Mouse (Mus musculus) stomach, postnatal 0 days (tissue): ENCODE measurements around the gene Atrip. TPM values are rescaled to one million over a fixed set of nuclear protein-coding genes. Genes with fewer than 3 reads are reported as not detected.

ENCODE experiments used
- ATAC-seq: fragments of 200-750 bp; cut with Nextera tagmentation; 2 replicates; pipeline ENCODE4 v1.8.0; 2017; ENCODE audit not compliant: low FRiP score, low TSS enrichment
- DNase-seq: peaks from one replicate; pipeline ENCODE4 v3.0.0-alpha.2; 2016; ENCODE audit warnings: low spot score
- H3K27ac ChIP-seq: fragments of 300-500 bp; sonication (generic); replicated peaks from 2 replicates; pipeline ENCODE4 v1.5.1; 2014; ENCODE audit warnings: mild to moderate bottlenecking, control low read depth
- H3K27me3 ChIP-seq: fragments of 300-500 bp; sonication (generic); 2 replicates; pipeline ENCODE4 v1.6.1; 2014; ENCODE audit warnings: low read length; ENCODE audit not compliant: control insufficient read depth, insufficient read depth
- H3K36me3 ChIP-seq: fragments of 300-500 bp; sonication (generic); 2 replicates; pipeline ENCODE4 v1.6.1; 2014; ENCODE audit warnings: low read length, mixed read lengths; ENCODE audit not compliant: control insufficient read depth, insufficient read depth
- H3K4me1 ChIP-seq: fragments of 300-500 bp; sonication (generic); replicated peaks from 2 replicates; pipeline ENCODE4 v1.6.1; 2014; ENCODE audit warnings: antibody characterized with exemption; ENCODE audit not compliant: control insufficient read depth, insufficient read depth
- H3K4me2 ChIP-seq: fragments of 300-500 bp; sonication (generic); replicated peaks from 2 replicates; pipeline ENCODE4 v1.6.1; 2014; ENCODE audit warnings: low read depth, mild to moderate bottlenecking, control low read depth, moderate library complexity
- H3K4me3 ChIP-seq: fragments of 300-500 bp; sonication (generic); 2 replicates; pipeline ENCODE4 v1.5.1; 2014; ENCODE audit warnings: low read depth, low read length, control low read depth
- H3K9ac ChIP-seq: fragments of 300-500 bp; sonication (generic); 2 replicates; pipeline ENCODE4 v1.6.1; 2014; ENCODE audit warnings: mild to moderate bottlenecking, low read length, control low read depth, mixed read lengths
- H3K9me3 ChIP-seq: fragments of 300-500 bp; sonication (generic); 2 replicates; pipeline ENCODE4 v1.6.1; 2016; ENCODE audit warnings: low read length; ENCODE audit not compliant: control insufficient read depth
- CTCF ChIP-seq: IDR thresholded peaks from 2 replicates; pipeline ENCODE4 v1.5.1; 2016; ENCODE audit warnings: antibody characterized with exemption, low read depth, mild to moderate bottlenecking, moderate library complexity
- EP300 ChIP-seq: optimal IDR thresholded peaks from 2 replicates; pipeline ENCODE3; 2016; ENCODE audit warnings: antibody characterized with exemption
- WGBS: fragments of 180-500 bp; shearing (Covaris S2); extraction: QIAGEN DNeasy Blood & Tissue Kit; methylation state at CpG from one replicate; pipeline ENCODE4 v1.1.7; 2014; 5-methylcytosine and 5-hydroxymethylcytosine counted together
- polyA plus RNA-seq: library from polyadenylated mRNA; unstranded; fragments of >200 nt; fragmentation: Nextera tagmentation; extraction: Ambion mirVana; gene quantifications from 2 replicates; pipeline ENCODE4 v1.2.1, GENCODE M21; 2015

Gene Atrip
- polyA plus RNA-seq, 1 experiment from 2014 or later = 11.3 TPM

DNA sequence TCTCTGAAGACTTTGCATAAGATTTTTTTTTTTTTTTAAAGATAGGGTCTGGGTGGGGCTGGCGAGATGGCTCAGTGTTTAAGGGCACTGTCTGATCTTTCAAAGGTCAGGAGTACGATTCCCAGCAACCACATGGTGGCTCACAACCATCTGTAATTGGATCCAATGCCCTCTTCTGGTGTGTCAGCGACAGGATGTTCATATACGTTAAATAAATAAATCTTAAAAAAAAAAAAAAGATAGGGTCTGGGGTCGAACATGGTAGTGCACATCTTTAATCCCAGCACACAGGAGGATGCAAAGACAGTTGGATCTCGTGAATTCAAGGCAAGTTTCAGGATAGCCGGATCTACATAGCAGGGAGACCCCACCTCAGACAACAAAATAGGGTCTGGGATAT lies 24.6 kb downstream of the Atrip start:
- no peaks in the 10 kb centered on the region for H3K9me3 ChIP-seq
- no peak overlapping the region for H3K4me3 ChIP-seq
- DNase-seq (no peak), ATAC-seq (no peak)
- no peak overlapping the region for H3K27ac ChIP-seq
- no peaks in the 10 kb centered on the region for H3K27me3 ChIP-seq
- no peaks in the 10 kb centered on the region for H3K4me1 ChIP-seq
- H3K4me2 ChIP-seq = no peak overlapping the region
- H3K36me3 ChIP-seq = peaks cover 4% of the 10 kb centered on the region; the same call in 1 of the 2 replicates
- TF ChIP-seq CTCF = no peak
- TF ChIP-seq EP300 = no peak
- no peak overlapping the region for H3K9ac ChIP-seq
- WGBS = 74% methylated on average over 7 of the region's 7 CpGs

DNA sequence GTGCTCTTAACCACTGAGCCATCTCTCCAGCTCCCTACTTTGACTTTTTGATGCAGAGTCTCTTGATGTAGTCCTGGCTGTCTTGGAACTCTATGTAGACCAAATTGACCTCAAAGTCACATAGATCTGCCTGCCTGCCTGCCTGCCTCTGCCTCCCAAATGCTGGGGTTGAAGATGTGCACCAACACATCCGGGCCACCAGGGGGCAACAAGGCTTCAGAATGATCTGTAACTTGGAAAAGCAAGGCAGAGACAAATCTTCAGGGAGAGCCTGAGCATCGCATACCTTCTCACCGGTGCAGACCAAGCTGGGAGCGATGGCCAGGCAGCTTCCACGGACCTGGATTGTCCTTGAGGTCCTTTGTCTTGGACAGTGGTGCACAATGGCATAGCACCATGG lies 27.6 kb downstream of the Atrip start:
- TF ChIP-seq EP300 (no peak), CTCF (peak; percentile 83)
- DNase-seq = peak; percentile 66
- H3K4me3 ChIP-seq = no peak overlapping the region
- H3K27ac ChIP-seq = no peak overlapping the region
- peak; percentile 38; the same call in 1 of the 2 replicates for ATAC-seq
- no peaks in the 10 kb centered on the region for H3K27me3 ChIP-seq
- H3K36me3 ChIP-seq = peaks cover 4% of the 10 kb centered on the region; the same call in 1 of the 2 replicates
- H3K9ac ChIP-seq = no peak overlapping the region
- no peaks in the 10 kb centered on the region for H3K4me1 ChIP-seq
- WGBS = 41% methylated on average over 5 of the region's 5 CpGs
- no peaks in the 10 kb centered on the region for H3K9me3 ChIP-seq
- H3K4me2 ChIP-seq = no peak overlapping the region

DNA sequence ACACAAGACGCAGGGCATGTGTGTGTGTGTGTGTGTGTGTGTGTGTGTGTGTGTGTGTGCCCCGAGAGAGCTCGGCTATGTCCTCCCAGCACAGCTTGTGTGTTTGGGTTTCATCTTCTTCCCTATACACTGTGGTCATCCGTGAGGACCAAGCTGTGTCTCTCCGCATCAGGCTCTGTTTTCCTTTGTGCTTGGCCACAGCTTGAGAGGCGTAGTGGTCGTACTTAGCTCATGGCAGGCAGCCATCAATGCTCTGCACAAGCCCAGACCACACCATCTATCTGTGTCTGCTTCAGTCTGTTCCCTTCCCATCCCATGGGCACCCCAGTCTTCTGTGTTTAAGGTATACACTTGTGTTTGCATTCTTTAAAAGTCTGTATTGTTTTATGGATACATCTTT lies 32.6 kb downstream of the Atrip start:
- 53% methylated on average over 7 of the region's 7 CpGs for WGBS
- no peak for TF ChIP-seq CTCF
- no peak for TF ChIP-seq EP300
- no peaks in the 10 kb centered on the region for H3K27me3 ChIP-seq
- DNase-seq (no peak), ATAC-seq (no peak)
- no peak overlapping the region for H3K4me3 ChIP-seq
- peak overlapping the region; percentile 31; the same call in 1 of the 2 replicates for H3K9ac ChIP-seq
- no peaks in the 10 kb centered on the region for H3K9me3 ChIP-seq
- peak overlapping the region; percentile 69; the same call in 1 of the 2 replicates for H3K27ac ChIP-seq
- H3K36me3 ChIP-seq = no peaks in the 10 kb centered on the region
- H3K4me2 ChIP-seq = peak overlapping the region; percentile 73; the same call in 1 of the 2 replicates
- no peaks in the 10 kb centered on the region for H3K4me1 ChIP-seq

DNA sequence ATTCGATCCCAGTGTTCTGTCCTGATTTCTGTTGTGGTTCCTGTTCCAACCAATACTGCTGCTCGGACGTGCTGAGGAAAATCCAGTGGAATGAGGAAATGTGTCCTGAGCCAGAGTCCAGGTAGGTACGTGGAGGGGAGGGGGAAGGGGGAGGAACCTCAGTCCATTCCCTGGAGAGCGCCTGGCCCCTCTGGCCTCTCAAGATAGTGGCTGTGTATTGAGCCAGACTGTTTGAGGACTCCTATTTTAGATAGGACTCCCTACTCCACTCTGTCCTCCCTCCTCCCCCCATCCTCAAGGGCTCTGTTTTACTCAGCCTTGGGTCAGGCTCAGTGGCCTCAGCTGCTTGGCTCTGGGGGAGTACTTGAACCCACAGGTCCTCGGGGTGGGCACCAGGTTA lies 33.0 kb downstream of the Atrip start:
- H3K9me3 ChIP-seq = no peaks in the 10 kb centered on the region
- no peaks in the 10 kb centered on the region for H3K27me3 ChIP-seq
- H3K9ac ChIP-seq = peak overlapping the region; percentile 31; the same call in 1 of the 2 replicates
- peak; percentile 85 for DNase-seq
- peak overlapping the region; percentile 73; the same call in 1 of the 2 replicates for H3K4me2 ChIP-seq
- H3K4me1 ChIP-seq = no peaks in the 10 kb centered on the region
- WGBS = 45% methylated on average over 6 of the region's 6 CpGs
- H3K4me3 ChIP-seq = no peak overlapping the region
- peak; percentile 86 for ATAC-seq
- peak overlapping the region; percentile 69 for H3K27ac ChIP-seq
- TF ChIP-seq CTCF (peak; percentile 4; the same call in 1 of the 2 replicates), EP300 (no peak)
- H3K36me3 ChIP-seq = no peaks in the 10 kb centered on the region

DNA sequence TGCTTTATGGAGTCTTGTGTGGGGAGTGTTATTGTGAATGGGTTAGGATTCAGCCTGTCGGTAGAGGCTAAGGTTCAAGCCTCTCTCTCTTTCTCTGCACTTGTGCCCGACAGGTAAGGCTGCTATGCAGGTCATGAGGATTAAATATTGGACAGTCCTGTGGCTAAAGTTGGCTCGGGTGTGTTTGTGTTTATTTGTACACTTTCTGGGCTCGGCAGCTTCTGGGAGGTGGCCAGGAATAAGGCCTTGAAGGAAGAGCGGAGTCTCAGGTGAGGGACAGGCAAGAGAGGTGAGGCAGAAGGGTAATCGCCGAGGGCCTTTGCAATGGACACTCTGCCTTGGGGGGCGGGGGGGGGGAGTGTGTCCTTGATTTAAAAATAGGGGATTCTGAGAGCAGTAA lies 33.7 kb downstream of the Atrip start:
- H3K4me1 ChIP-seq = no peaks in the 10 kb centered on the region
- DNase-seq (peak; percentile 34), ATAC-seq (peak; percentile 13; the same call in 1 of the 2 replicates)
- no peaks in the 10 kb centered on the region for H3K27me3 ChIP-seq
- H3K4me3 ChIP-seq = peak overlapping the region; percentile 15; the same call in 1 of the 2 replicates
- 66% methylated on average over 8 of the region's 8 CpGs for WGBS
- no peaks in the 10 kb centered on the region for H3K36me3 ChIP-seq
- H3K9me3 ChIP-seq = no peaks in the 10 kb centered on the region
- H3K9ac ChIP-seq = no peak overlapping the region
- TF ChIP-seq CTCF (no peak), EP300 (no peak)
- H3K27ac ChIP-seq = peak overlapping the region; percentile 69
- H3K4me2 ChIP-seq = peak overlapping the region; percentile 73

DNA sequence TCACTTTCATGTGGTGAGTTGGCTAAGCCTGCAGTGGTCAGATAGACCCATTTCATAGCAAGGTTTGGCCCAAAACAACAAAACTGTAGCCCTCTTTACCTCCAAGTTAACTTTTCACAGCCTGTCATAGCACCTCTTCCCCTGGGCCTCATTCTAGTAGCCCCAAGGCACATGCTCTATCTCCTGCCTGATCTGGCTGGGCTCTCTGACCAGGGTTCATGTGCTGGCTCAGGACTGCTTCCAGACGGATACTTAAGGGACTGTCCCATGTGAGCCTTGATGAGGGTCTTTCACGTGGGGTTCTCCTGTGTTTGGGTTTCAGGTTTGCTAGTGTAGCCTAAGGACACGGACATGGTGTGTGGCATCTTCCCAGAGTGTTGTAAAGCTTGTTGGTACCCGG lies 34.2 kb downstream of the Atrip start:
- H3K4me3 ChIP-seq = peak overlapping the region; percentile 77

More for the DNA sequence above, 34.2 kb downstream of the Atrip start:
- 66% methylated on average over 4 of the region's 4 CpGs for WGBS
- ATAC-seq (no peak; the same call in 1 of the 2 replicates), DNase-seq (no peak)
- Histone ChIP-seq H3K4me1 (no peaks in the 10 kb centered on the region), H3K4me2 (peak overlapping the region; percentile 73), H3K27me3 (no peaks in the 10 kb centered on the region), H3K9ac (no peak overlapping the region), H3K36me3 (no peaks in the 10 kb centered on the region), H3K9me3 (no peaks in the 10 kb centered on the region), H3K27ac (peak overlapping the region; percentile 91)
- no peak for TF ChIP-seq EP300
- no peak for TF ChIP-seq CTCF
